Mouse (Mus musculus): ENCODE measurements around the gene Afp. TPM values are rescaled to one million over a fixed set of nuclear protein-coding genes. Genes with fewer than 3 reads are reported as not detected.

Gene Afp
- 0.18 TPM in 1 of 2 replicates, not detected in the other for total RNA-seq (2012; rRNA removed)

GRCm38 (mm10) chr5:90490518-90490917, at the start of gene Afp:
Gene Afp (plus strand): TSS chr5:90490737.
- DNase-seq (ENCODE audit: low read depth, low spot score), result no peak
- Histone ChIP-seq H3K9ac (ENCODE audit: insufficient read depth, low read depth, low read length, poor library complexity, severe bottlenecking) (no peak within 1 kb of the TSS), H3K4me1 (ENCODE audit: control insufficient read depth in 2 of 2, insufficient read depth in 2 of 2, low read length in 2 of 2, poor library complexity in 1 of 2) (no peaks in the 10 kb centered on the region), H3K4me3 (ENCODE audit: insufficient read depth in 1 of 2, low read depth in 1 of 2, low read length in 2 of 2, poor library complexity in 1 of 2, severe bottlenecking in 1 of 2) (no peak within 1 kb of the TSS), H3K9me3 (ENCODE audit: control insufficient read depth, insufficient read depth, low read depth, low read length) (no peaks in the 10 kb centered on the region), H3K27ac (ENCODE audit: insufficient read depth, low read depth, low read length, poor library complexity, severe bottlenecking) (no peak within 1 kb of the TSS), H3K36me3 (ENCODE audit: control insufficient read depth, insufficient read depth, low read length, poor library complexity, severe bottlenecking) (no peaks in the 10 kb centered on the region)
- TF ChIP-seq CHD2 (IDR thresholded peaks at IDR 0.05; ENCODE audit: low read depth, low read length) (no peak), HCFC1 (IDR thresholded peaks at IDR 0.05; ENCODE audit: borderline replicate concordance, insufficient read depth, low read length) (no peak), MAFK (IDR thresholded peaks at IDR 0.05; ENCODE audit: insufficient read depth, low read depth, low read length) (no peak), ZC3H11A (IDR thresholded peaks at IDR 0.05; ENCODE audit: borderline replicate concordance, low read depth, low read length) (no peak), ZNF384 (IDR thresholded peaks at IDR 0.05; ENCODE audit: low read depth, low read length) (no peak)
- in situ Hi-C loops (cut with MboI; ENCODE audit: low sequenced_read_pairs in 2 of 2, unreplicated experiment in 2 of 2), result no loop called here

- no peaks in the 10 kb centered on the region for H3K4me1 ChIP-seq (ENCODE audit: control insufficient read depth in 2 of 2, insufficient read depth in 2 of 2, low read length in 2 of 2, poor library complexity in 1 of 2)
- in situ Hi-C loops (cut with MboI; ENCODE audit: low sequenced_read_pairs in 2 of 2, unreplicated experiment in 2 of 2), result no loop called here
- H3K36me3 ChIP-seq (ENCODE audit: control insufficient read depth, insufficient read depth, low read length, poor library complexity, severe bottlenecking), result no peaks in the 10 kb centered on the region
- H3K9ac ChIP-seq (ENCODE audit: insufficient read depth, low read depth, low read length, poor library complexity, severe bottlenecking), result no peak overlapping the region
- DNase-seq (ENCODE audit: low read depth, low spot score), result no peak
- no peak overlapping the region for H3K4me3 ChIP-seq (ENCODE audit: insufficient read depth in 1 of 2, low read depth in 1 of 2, low read length in 2 of 2, poor library complexity in 1 of 2, severe bottlenecking in 1 of 2)
- TF ChIP-seq ZC3H11A (IDR thresholded peaks at IDR 0.05; ENCODE audit: borderline replicate concordance, low read depth, low read length) (no peak), CHD2 (IDR thresholded peaks at IDR 0.05; ENCODE audit: low read depth, low read length) (no peak), ZNF384 (IDR thresholded peaks at IDR 0.05; ENCODE audit: low read depth, low read length) (no peak), MAFK (IDR thresholded peaks at IDR 0.05; ENCODE audit: insufficient read depth, low read depth, low read length) (no peak), HCFC1 (IDR thresholded peaks at IDR 0.05; ENCODE audit: borderline replicate concordance, insufficient read depth, low read length) (no peak)
- no peaks in the 10 kb centered on the region for H3K9me3 ChIP-seq (ENCODE audit: control insufficient read depth, insufficient read depth, low read depth, low read length)
- no peak overlapping the region for H3K27ac ChIP-seq (ENCODE audit: insufficient read depth, low read depth, low read length, poor library complexity, severe bottlenecking)
These were observed 43.0 kb upstream of the Afp start for GRCm38 (mm10) chr5:90447577-90447976.

DNA sequence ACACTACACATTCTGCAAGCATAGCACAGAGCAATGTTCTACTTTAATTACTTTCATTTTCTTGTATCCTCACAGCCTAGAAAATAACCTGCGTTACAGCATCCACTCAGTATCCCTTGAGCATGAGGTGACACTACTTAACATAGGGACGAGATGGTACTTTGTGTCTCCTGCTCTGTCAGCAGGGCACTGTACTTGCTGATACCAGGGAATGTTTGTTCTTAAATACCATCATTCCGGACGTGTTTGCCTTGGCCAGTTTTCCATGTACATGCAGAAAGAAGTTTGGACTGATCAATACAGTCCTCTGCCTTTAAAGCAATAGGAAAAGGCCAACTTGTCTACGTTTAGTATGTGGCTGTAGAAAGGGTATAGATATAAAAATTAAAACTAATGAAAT, 40.6 kb upstream of the Afp start:
- Histone ChIP-seq H3K9me3 (ENCODE audit: control insufficient read depth, insufficient read depth, low read depth, low read length) (no peaks in the 10 kb centered on the region), H3K4me3 (ENCODE audit: insufficient read depth in 1 of 2, low read depth in 1 of 2, low read length in 2 of 2, poor library complexity in 1 of 2, severe bottlenecking in 1 of 2) (no peak overlapping the region), H3K36me3 (ENCODE audit: control insufficient read depth, insufficient read depth, low read length, poor library complexity, severe bottlenecking) (no peaks in the 10 kb centered on the region), H3K4me1 (ENCODE audit: control insufficient read depth in 2 of 2, insufficient read depth in 2 of 2, low read length in 2 of 2, poor library complexity in 1 of 2) (no peaks in the 10 kb centered on the region), H3K9ac (ENCODE audit: insufficient read depth, low read depth, low read length, poor library complexity, severe bottlenecking) (no peak overlapping the region), H3K27ac (ENCODE audit: insufficient read depth, low read depth, low read length, poor library complexity, severe bottlenecking) (no peak overlapping the region)
- no peak for TF ChIP-seq MAFK (IDR thresholded peaks at IDR 0.05; ENCODE audit: insufficient read depth, low read depth, low read length)
- no peak for TF ChIP-seq ZC3H11A (IDR thresholded peaks at IDR 0.05; ENCODE audit: borderline replicate concordance, low read depth, low read length)
- no peak for TF ChIP-seq ZNF384 (IDR thresholded peaks at IDR 0.05; ENCODE audit: low read depth, low read length)
- TF ChIP-seq HCFC1 (IDR thresholded peaks at IDR 0.05; ENCODE audit: borderline replicate concordance, insufficient read depth, low read length), result no peak
- no peak for TF ChIP-seq CHD2 (IDR thresholded peaks at IDR 0.05; ENCODE audit: low read depth, low read length)
- no peak for DNase-seq (ENCODE audit: low read depth, low spot score)
- in situ Hi-C loops (cut with MboI; ENCODE audit: low sequenced_read_pairs in 2 of 2, unreplicated experiment in 2 of 2), result no loop called here

DNA sequence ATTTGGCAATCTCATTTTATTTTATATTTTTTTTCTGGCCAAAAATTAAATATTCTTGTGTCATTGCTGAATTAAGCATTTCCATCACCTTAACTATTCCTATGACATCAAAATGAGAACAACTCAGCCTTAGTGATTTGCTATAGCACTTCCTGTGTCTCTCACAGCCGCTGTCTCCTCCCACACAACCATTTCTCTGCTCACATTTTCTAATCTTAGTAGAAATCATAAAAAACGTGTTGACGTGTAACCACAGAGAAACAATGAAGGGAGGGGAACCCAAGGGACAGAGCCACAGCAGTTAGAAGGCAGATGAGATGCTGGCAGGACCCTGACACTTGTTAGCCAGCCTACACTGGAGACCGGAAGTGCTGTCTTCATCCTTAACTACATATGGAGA, 37.8 kb upstream of the Afp start:
- no peak overlapping the region for H3K4me3 ChIP-seq (ENCODE audit: insufficient read depth in 1 of 2, low read depth in 1 of 2, low read length in 2 of 2, poor library complexity in 1 of 2, severe bottlenecking in 1 of 2)
- H3K27ac ChIP-seq (ENCODE audit: insufficient read depth, low read depth, low read length, poor library complexity, severe bottlenecking), result no peak overlapping the region
- no peaks in the 10 kb centered on the region for H3K9me3 ChIP-seq (ENCODE audit: control insufficient read depth, insufficient read depth, low read depth, low read length)
- DNase-seq (ENCODE audit: low read depth, low spot score), result no peak
- H3K9ac ChIP-seq (ENCODE audit: insufficient read depth, low read depth, low read length, poor library complexity, severe bottlenecking), result no peak overlapping the region
- H3K36me3 ChIP-seq (ENCODE audit: control insufficient read depth, insufficient read depth, low read length, poor library complexity, severe bottlenecking), result no peaks in the 10 kb centered on the region
- TF ChIP-seq MAFK (IDR thresholded peaks at IDR 0.05; ENCODE audit: insufficient read depth, low read depth, low read length) (no peak), CHD2 (IDR thresholded peaks at IDR 0.05; ENCODE audit: low read depth, low read length) (no peak), ZNF384 (IDR thresholded peaks at IDR 0.05; ENCODE audit: low read depth, low read length) (no peak), HCFC1 (IDR thresholded peaks at IDR 0.05; ENCODE audit: borderline replicate concordance, insufficient read depth, low read length) (no peak), ZC3H11A (IDR thresholded peaks at IDR 0.05; ENCODE audit: borderline replicate concordance, low read depth, low read length) (no peak)
- in situ Hi-C loops (cut with MboI; ENCODE audit: low sequenced_read_pairs in 2 of 2, unreplicated experiment in 2 of 2), result no loop called here
- H3K4me1 ChIP-seq (ENCODE audit: control insufficient read depth in 2 of 2, insufficient read depth in 2 of 2, low read length in 2 of 2, poor library complexity in 1 of 2), result no peaks in the 10 kb centered on the region

DNA sequence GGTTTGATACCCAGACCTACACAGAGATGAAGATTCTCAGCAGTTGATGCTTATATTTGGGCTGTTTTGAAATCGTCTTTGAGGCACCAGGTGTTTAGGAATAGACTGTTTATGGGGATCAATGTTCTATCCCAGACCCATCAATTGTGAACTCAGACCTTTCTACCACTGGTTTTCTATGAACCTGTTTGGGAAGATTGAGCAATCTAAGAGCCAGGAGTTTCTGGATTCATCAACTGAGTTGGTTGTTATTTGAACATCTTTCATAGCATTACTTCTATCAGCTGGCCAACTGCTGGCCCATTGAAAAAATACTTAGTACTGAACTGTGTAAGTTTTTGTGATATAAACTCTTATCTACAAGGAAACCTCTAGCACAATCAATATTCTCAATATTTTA, 33.3 kb upstream of the Afp start:
- Histone ChIP-seq H3K36me3 (ENCODE audit: control insufficient read depth, insufficient read depth, low read length, poor library complexity, severe bottlenecking) (no peaks in the 10 kb centered on the region), H3K4me3 (ENCODE audit: insufficient read depth in 1 of 2, low read depth in 1 of 2, low read length in 2 of 2, poor library complexity in 1 of 2, severe bottlenecking in 1 of 2) (no peak overlapping the region), H3K4me1 (ENCODE audit: control insufficient read depth in 2 of 2, insufficient read depth in 2 of 2, low read length in 2 of 2, poor library complexity in 1 of 2) (no peaks in the 10 kb centered on the region), H3K9ac (ENCODE audit: insufficient read depth, low read depth, low read length, poor library complexity, severe bottlenecking) (no peak overlapping the region), H3K9me3 (ENCODE audit: control insufficient read depth, insufficient read depth, low read depth, low read length) (no peaks in the 10 kb centered on the region), H3K27ac (ENCODE audit: insufficient read depth, low read depth, low read length, poor library complexity, severe bottlenecking) (no peak overlapping the region)
- no peak for DNase-seq (ENCODE audit: low read depth, low spot score)
- no peak for TF ChIP-seq HCFC1 (IDR thresholded peaks at IDR 0.05; ENCODE audit: borderline replicate concordance, insufficient read depth, low read length)
- TF ChIP-seq CHD2 (IDR thresholded peaks at IDR 0.05; ENCODE audit: low read depth, low read length), result no peak
- TF ChIP-seq ZC3H11A (IDR thresholded peaks at IDR 0.05; ENCODE audit: borderline replicate concordance, low read depth, low read length), result no peak
- TF ChIP-seq ZNF384 (IDR thresholded peaks at IDR 0.05; ENCODE audit: low read depth, low read length), result no peak
- TF ChIP-seq MAFK (IDR thresholded peaks at IDR 0.05; ENCODE audit: insufficient read depth, low read depth, low read length), result no peak
- in situ Hi-C loops (cut with MboI; ENCODE audit: low sequenced_read_pairs in 2 of 2, unreplicated experiment in 2 of 2), result no loop called here
